Mouse (Mus musculus): Measurements from ENCODE around the gene Cyp27b1. TPM values are rescaled to one million over a fixed set of nuclear protein-coding genes. Genes with fewer than 3 reads are reported as not detected.
"Not testable (repeated sequence)": the region's sequence is repeated elsewhere in the genome, so short reads cannot be mapped to it uniquely, and the experiment has no call there.

Gene Cyp27b1
- polyA plus RNA-seq, 1 experiment from 2014 or later: 0.13 TPM

DNA sequence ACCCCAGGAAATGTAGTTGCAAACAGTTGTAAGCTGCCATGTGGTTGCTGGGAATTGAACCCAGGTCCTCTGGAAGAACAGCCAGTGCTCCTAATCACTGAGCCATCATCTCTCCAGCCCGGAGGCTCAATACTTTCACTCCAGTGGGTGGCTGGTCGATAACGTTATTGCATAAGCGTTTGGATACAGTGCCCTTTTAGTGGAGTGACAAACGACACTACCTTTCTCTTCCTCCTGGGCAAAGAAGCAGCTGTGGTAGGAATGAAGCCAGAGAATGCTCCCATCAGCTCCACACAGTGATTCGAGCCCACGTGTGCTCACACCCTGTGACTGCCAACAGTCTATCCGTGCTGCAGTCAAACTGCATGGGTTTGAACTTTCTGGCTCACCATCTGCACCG, 23.2 kb downstream of the Cyp27b1 start:
- H3K4me1 ChIP-seq (ENCODE audit: control insufficient read depth, insufficient read depth, low read length): peaks cover 12% of the 10 kb centered on the region; the same call in 1 of the 2 replicates
- peak overlapping the region; percentile 81; the same call in 1 of the 2 replicates for H3K9ac ChIP-seq (ENCODE audit: low read depth, low read length)
- H3K9me3 ChIP-seq (replicated peaks; ENCODE audit: control insufficient read depth, low read length): no peaks in the 10 kb centered on the region
- peaks cover 11% of the 10 kb centered on the region for H3K27me3 ChIP-seq (ENCODE audit: control insufficient read depth, insufficient read depth, low read length)
- peaks cover 24% of the 10 kb centered on the region for H3K36me3 ChIP-seq (ENCODE audit: control insufficient read depth, insufficient read depth, low read length)
- no peak overlapping the region for H3K27ac ChIP-seq (ENCODE audit: low read depth, low read length)
- peak overlapping the region; percentile 72 for H3K4me3 ChIP-seq (ENCODE audit: low read depth, low read length)
- peak overlapping the region; percentile 77 for H3K4me2 ChIP-seq
- no peak for ATAC-seq (replicated peaks; ENCODE audit: insufficient number of reproducible peaks, low FRiP score, low TSS enrichment)
- 76% methylated on average over 9 of the region's 9 CpGs for WGBS (ENCODE audit: insufficient replicate concordance)

DNA sequence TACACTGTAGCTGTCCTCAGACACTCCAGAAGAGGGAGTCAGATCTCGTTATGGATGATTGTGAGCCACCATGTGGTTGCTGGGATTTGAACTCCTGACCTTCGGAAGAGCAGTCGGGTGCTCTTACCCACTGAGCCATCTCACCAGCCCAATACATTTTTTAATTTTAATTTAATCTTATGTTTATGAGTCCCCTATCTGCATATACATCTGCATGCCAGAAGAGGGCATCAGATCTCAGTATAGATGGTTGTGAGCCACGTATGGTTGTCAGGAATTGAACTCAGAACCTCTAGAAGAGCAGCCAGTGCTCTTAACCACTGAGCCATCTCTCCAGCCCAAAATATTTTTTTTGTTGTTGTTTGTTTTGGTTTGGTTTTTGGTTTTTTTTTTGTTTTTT, 24.2 kb downstream of the Cyp27b1 start:
- H3K27ac ChIP-seq (ENCODE audit: low read depth, low read length); H3K4me2 ChIP-seq; H3K9ac ChIP-seq (ENCODE audit: low read depth, low read length); H3K4me3 ChIP-seq (ENCODE audit: low read depth, low read length); H3K9me3 ChIP-seq (replicated peaks; ENCODE audit: control insufficient read depth, low read length); ATAC-seq (replicated peaks; ENCODE audit: insufficient number of reproducible peaks, low FRiP score, low TSS enrichment): not testable (repeated sequence)
- peaks cover 14% of the 10 kb centered on the region for H3K36me3 ChIP-seq (ENCODE audit: control insufficient read depth, insufficient read depth, low read length)
- WGBS (ENCODE audit: insufficient replicate concordance): 83% methylated on average over 4 of the region's 4 CpGs
- peaks cover 19% of the 10 kb centered on the region for H3K27me3 ChIP-seq (ENCODE audit: control insufficient read depth, insufficient read depth, low read length)
- H3K4me1 ChIP-seq (ENCODE audit: control insufficient read depth, insufficient read depth, low read length): peaks cover 12% of the 10 kb centered on the region; the same call in 1 of the 2 replicates

- H3K36me3 ChIP-seq (ENCODE audit: control insufficient read depth, insufficient read depth, low read length); H3K9ac ChIP-seq (ENCODE audit: low read depth, low read length); H3K9me3 ChIP-seq (replicated peaks; ENCODE audit: control insufficient read depth, low read length); H3K4me2 ChIP-seq; H3K27ac ChIP-seq (ENCODE audit: low read depth, low read length); H3K4me3 ChIP-seq (ENCODE audit: low read depth, low read length); ATAC-seq (replicated peaks; ENCODE audit: insufficient number of reproducible peaks, low FRiP score, low TSS enrichment): not testable (repeated sequence)
- WGBS (ENCODE audit: insufficient replicate concordance): 76% methylated on average over 2 of the region's 2 CpGs
- H3K4me1 ChIP-seq (ENCODE audit: control insufficient read depth, insufficient read depth, low read length): peaks cover 12% of the 10 kb centered on the region; the same call in 1 of the 2 replicates
- H3K27me3 ChIP-seq (ENCODE audit: control insufficient read depth, insufficient read depth, low read length): peaks cover 26% of the 10 kb centered on the region
These were observed 24.9 kb downstream of the Cyp27b1 start for GRCm38 (mm10) chr10:127072969-127073368.

DNA sequence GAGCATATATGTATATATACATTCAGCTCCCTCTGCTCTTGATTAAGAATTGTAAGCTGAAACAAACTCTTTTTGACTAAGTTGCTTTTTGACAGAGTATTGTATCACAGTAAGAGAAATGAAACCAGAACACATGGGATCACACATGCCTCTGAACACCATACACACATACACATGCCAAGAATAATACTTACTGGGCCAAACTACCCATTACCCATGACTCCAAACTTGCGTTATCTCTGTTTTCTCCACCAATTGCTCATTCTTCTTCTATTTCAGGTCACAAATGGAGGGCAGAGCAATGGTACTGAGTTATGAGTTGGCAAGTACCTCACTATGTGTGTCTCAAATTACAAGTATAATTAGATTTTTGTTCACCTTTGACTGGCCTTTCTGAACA, 25.9 kb downstream of the Cyp27b1 start:
- Histone ChIP-seq H3K27ac (ENCODE audit: low read depth, low read length) (no peak overlapping the region), H3K4me2 (no peak overlapping the region), H3K4me1 (ENCODE audit: control insufficient read depth, insufficient read depth, low read length) (peaks cover 11% of the 10 kb centered on the region; the same call in 1 of the 2 replicates), H3K9me3 (replicated peaks; ENCODE audit: control insufficient read depth, low read length) (no peaks in the 10 kb centered on the region), H3K36me3 (ENCODE audit: control insufficient read depth, insufficient read depth, low read length) (no peaks in the 10 kb centered on the region), H3K27me3 (ENCODE audit: control insufficient read depth, insufficient read depth, low read length) (peaks cover 36% of the 10 kb centered on the region), H3K4me3 (ENCODE audit: low read depth, low read length) (no peak overlapping the region), H3K9ac (ENCODE audit: low read depth, low read length) (no peak overlapping the region)
- WGBS (ENCODE audit: insufficient replicate concordance): 93% methylated on average over 1 of the region's 1 CpGs
- ATAC-seq (replicated peaks; ENCODE audit: insufficient number of reproducible peaks, low FRiP score, low TSS enrichment): no peak

DNA sequence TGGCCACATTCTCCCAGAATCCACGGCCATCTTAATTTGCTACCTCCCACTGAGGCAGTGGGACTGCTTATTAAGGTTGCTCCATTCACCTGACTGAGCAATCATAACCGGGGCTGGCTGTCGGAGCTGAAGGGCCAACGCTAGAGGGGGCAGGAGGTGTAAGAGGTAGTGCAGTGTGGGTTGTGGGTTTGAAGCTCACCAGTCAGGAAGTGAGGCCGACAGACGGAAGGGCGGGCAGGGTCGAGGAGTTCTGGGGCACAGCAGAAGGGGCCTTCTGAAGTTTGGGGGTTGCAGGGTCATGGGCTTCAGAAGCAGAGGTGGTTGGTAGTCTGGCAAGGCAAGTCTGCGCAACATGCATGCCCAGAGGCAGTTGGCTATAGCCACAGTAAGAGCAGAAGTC, 27.0 kb downstream of the Cyp27b1 start, which contains the start of gene Agap2:
Agap2 (plus strand) TSS at position 205 of the 400 bp plus-strand sequence.
- Histone ChIP-seq H3K9me3 (replicated peaks; ENCODE audit: control insufficient read depth, low read length) (no peaks in the 10 kb centered on the region), H3K4me2 (no peak within 1 kb of the TSS), H3K4me1 (ENCODE audit: control insufficient read depth, insufficient read depth, low read length) (peaks cover 16% of the 10 kb centered on the region), H3K36me3 (ENCODE audit: control insufficient read depth, insufficient read depth, low read length) (no peaks in the 10 kb centered on the region), H3K27ac (ENCODE audit: low read depth, low read length) (no peak within 1 kb of the TSS), H3K27me3 (ENCODE audit: control insufficient read depth, insufficient read depth, low read length) (peaks cover 47% of the 10 kb centered on the region), H3K9ac (ENCODE audit: low read depth, low read length) (no peak within 1 kb of the TSS), H3K4me3 (ENCODE audit: low read depth, low read length) (no peak within 1 kb of the TSS)
- WGBS (ENCODE audit: insufficient replicate concordance): 50% methylated on average over 9 of the region's 9 CpGs
- ATAC-seq (replicated peaks; ENCODE audit: insufficient number of reproducible peaks, low FRiP score, low TSS enrichment): no peak

GRCm38 (mm10) chr10:127075651-127076050, 27.6 kb downstream of the Cyp27b1 start:
- no peak overlapping the region for H3K9ac ChIP-seq (ENCODE audit: low read depth, low read length)
- WGBS (ENCODE audit: insufficient replicate concordance): 67% methylated on average over 8 of the region's 8 CpGs

GRCm38 (mm10) chr10:127076082-127076481, 28.0 kb downstream of the Cyp27b1 start:
- H3K36me3 ChIP-seq (ENCODE audit: control insufficient read depth, insufficient read depth, low read length): no peaks in the 10 kb centered on the region
- H3K27me3 ChIP-seq (ENCODE audit: control insufficient read depth, insufficient read depth, low read length): peaks cover 57% of the 10 kb centered on the region
- peaks cover 13% of the 10 kb centered on the region for H3K4me1 ChIP-seq (ENCODE audit: control insufficient read depth, insufficient read depth, low read length)
- no peak for ATAC-seq (replicated peaks; ENCODE audit: insufficient number of reproducible peaks, low FRiP score, low TSS enrichment)
- WGBS (ENCODE audit: insufficient replicate concordance): 30% methylated on average over 4 of the region's 4 CpGs
- H3K9me3 ChIP-seq (replicated peaks; ENCODE audit: control insufficient read depth, low read length): no peaks in the 10 kb centered on the region
- H3K4me2 ChIP-seq: no peak overlapping the region
- H3K9ac ChIP-seq (ENCODE audit: low read depth, low read length): no peak overlapping the region
- H3K27ac ChIP-seq (ENCODE audit: low read depth, low read length): no peak overlapping the region
- H3K4me3 ChIP-seq (ENCODE audit: low read depth, low read length): no peak overlapping the region

More at GRCm38 (mm10) chr10:127075651-127076050, 27.6 kb downstream of the Cyp27b1 start:
- H3K4me3 ChIP-seq (ENCODE audit: low read depth, low read length): no peak overlapping the region
- no peak overlapping the region for H3K27ac ChIP-seq (ENCODE audit: low read depth, low read length)
- no peaks in the 10 kb centered on the region for H3K36me3 ChIP-seq (ENCODE audit: control insufficient read depth, insufficient read depth, low read length)
- no peak overlapping the region for H3K4me2 ChIP-seq
- H3K4me1 ChIP-seq (ENCODE audit: control insufficient read depth, insufficient read depth, low read length): peaks cover 16% of the 10 kb centered on the region
- no peak for ATAC-seq (replicated peaks; ENCODE audit: insufficient number of reproducible peaks, low FRiP score, low TSS enrichment)
- no peaks in the 10 kb centered on the region for H3K9me3 ChIP-seq (replicated peaks; ENCODE audit: control insufficient read depth, low read length)
- H3K27me3 ChIP-seq (ENCODE audit: control insufficient read depth, insufficient read depth, low read length): peaks cover 52% of the 10 kb centered on the region

DNA sequence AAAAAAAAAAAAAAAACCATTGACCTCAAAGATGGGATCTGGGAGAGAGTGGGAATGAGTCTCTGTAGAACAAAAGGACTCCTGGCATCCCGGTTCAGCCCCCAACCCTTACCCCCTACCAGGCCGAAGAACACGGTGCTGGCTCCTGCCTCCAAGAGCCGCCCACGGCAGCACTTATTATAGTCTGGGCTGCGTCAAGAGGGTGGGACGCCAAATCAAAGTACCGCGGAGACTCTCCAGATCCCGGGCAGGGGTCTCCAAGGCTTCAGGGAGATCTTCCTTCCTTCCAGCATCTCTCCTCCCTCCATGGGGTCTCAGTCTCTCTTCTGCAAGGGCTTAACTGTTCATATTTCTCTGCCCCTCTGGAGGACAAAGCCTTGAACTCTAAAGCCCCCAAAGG, 29.5 kb downstream of the Cyp27b1 start:
- Histone ChIP-seq H3K27me3 (ENCODE audit: control insufficient read depth, insufficient read depth, low read length) (peaks cover 71% of the 10 kb centered on the region), H3K4me3 (ENCODE audit: low read depth, low read length) (no peak overlapping the region), H3K4me2 (no peak overlapping the region), H3K9ac (ENCODE audit: low read depth, low read length) (no peak overlapping the region), H3K36me3 (ENCODE audit: control insufficient read depth, insufficient read depth, low read length) (no peaks in the 10 kb centered on the region), H3K4me1 (ENCODE audit: control insufficient read depth, insufficient read depth, low read length) (peaks cover 12% of the 10 kb centered on the region), H3K27ac (ENCODE audit: low read depth, low read length) (no peak overlapping the region), H3K9me3 (replicated peaks; ENCODE audit: control insufficient read depth, low read length) (no peaks in the 10 kb centered on the region)
- WGBS (ENCODE audit: insufficient replicate concordance): 9% methylated on average over 10 of the region's 10 CpGs
- ATAC-seq (replicated peaks; ENCODE audit: insufficient number of reproducible peaks, low FRiP score, low TSS enrichment): no peak

- Histone ChIP-seq H3K9me3 (replicated peaks; ENCODE audit: control insufficient read depth, low read length) (no peaks in the 10 kb centered on the region), H3K36me3 (ENCODE audit: control insufficient read depth, insufficient read depth, low read length) (no peaks in the 10 kb centered on the region), H3K4me3 (ENCODE audit: low read depth, low read length) (peak overlapping the region; percentile 41; the same call in 1 of the 2 replicates), H3K27ac (ENCODE audit: low read depth, low read length) (no peak overlapping the region), H3K4me2 (peak overlapping the region; percentile 62; the same call in 1 of the 2 replicates), H3K4me1 (ENCODE audit: control insufficient read depth, insufficient read depth, low read length) (peaks cover 12% of the 10 kb centered on the region), H3K27me3 (ENCODE audit: control insufficient read depth, insufficient read depth, low read length) (peaks cover 77% of the 10 kb centered on the region), H3K9ac (ENCODE audit: low read depth, low read length) (no peak overlapping the region)
- ATAC-seq (replicated peaks; ENCODE audit: insufficient number of reproducible peaks, low FRiP score, low TSS enrichment): no peak
- 3% methylated on average over 12 of the region's 12 CpGs for WGBS (ENCODE audit: insufficient replicate concordance)
These were observed 30.1 kb downstream of the Cyp27b1 start for GRCm38 (mm10) chr10:127078001-127078676.

Measured in heart, embryonic 11.5 days (tissue).